In genomic region chr19:37907451-37908320, GRCm38 (mm10) we compare ENCODE assay signal across 10 mouse cellular contexts.
A peak's percentile ranks its signal among the peaks of the same experiment; 100 is the strongest.
DNase-seq lines count a peak whose midpoint lies in the region; ATAC-seq and TF ChIP-seq lines count a peak whose summit lies in the region.
"Had no signal": no experiment of that assay in that cellular context is flagged by ENCODE, and none has a peak within 500 bp of the region (broad histone marks: within the 10 kb centered on the region; RNA-seq: fewer than 3 reads in every experiment).

No protein-coding gene starts in this region.

- TF ChIP-seq CTCF in brain, embryonic 14.5 days (IDR thresholded peaks at IDR 0.05; ENCODE audit: borderline replicate concordance, extremely low read depth, insufficient read depth, insufficient read length) = no peak

- no peak for TF ChIP-seq POLR2A in brain, embryonic 14.5 days (IDR thresholded peaks at IDR 0.05; ENCODE audit: borderline replicate concordance, extremely low read depth, insufficient read depth, insufficient read length, poor library complexity, severe bottlenecking)
- no peak for TF ChIP-seq POLR2A in limb, embryonic 14.5 days (IDR thresholded peaks at IDR 0.05; ENCODE audit: borderline replicate concordance, extremely low read depth, insufficient read depth, insufficient read length)

- no peak for DNase-seq in kidney, postnatal 25 days
- peak; percentile 29 for DNase-seq in brain, embryonic 14.5 days (ENCODE audit: low read depth)
- DNase-seq in limb, embryonic 14.5 days (ENCODE audit: low spot score) = no peak
- no peak for DNase-seq in natural killer cell, adult 2 months (ENCODE audit: low spot score in 2 of 2)
- no peak for DNase-seq in cerebellum, adult 11 months

- 20% methylated on average over 17 of the region's 17 CpGs for WGBS in kidney, embryonic 14.5 days
- 10% methylated on average over 17 of the region's 17 CpGs for WGBS in limb, embryonic 14.5 days

- no peaks in the 10 kb centered on the region for H3K36me3 ChIP-seq in kidney, embryonic 14.5 days (ENCODE audit: control insufficient read depth, insufficient read depth, low read length)
- no peaks in the 10 kb centered on the region for H3K36me3 ChIP-seq in limb, embryonic 14.5 days (ENCODE audit: control insufficient read depth, insufficient read depth, low read length)
- H3K36me3 ChIP-seq: midbrain, embryonic 12.5 days; stomach, embryonic 15.5 days had no signal

- H3K27ac ChIP-seq in kidney, embryonic 14.5 days (ENCODE audit: low read depth, low read length) = peak overlapping the region; percentile 48
- no peak overlapping the region for H3K27ac ChIP-seq in limb, embryonic 14.5 days (replicated peaks; ENCODE audit: low read depth, low read length)
- H3K27ac ChIP-seq: midbrain, embryonic 12.5 days; stomach, embryonic 15.5 days had no signal

- H3K9me3 ChIP-seq in kidney, embryonic 14.5 days (ENCODE audit: control insufficient read depth, low read length) = no peaks in the 10 kb centered on the region
- H3K9me3 ChIP-seq in limb, embryonic 14.5 days (ENCODE audit: control insufficient read depth, low read length) = no peaks in the 10 kb centered on the region
- H3K9me3 ChIP-seq: midbrain, embryonic 12.5 days; stomach, embryonic 15.5 days had no signal

- no peak overlapping the region for H3K4me3 ChIP-seq in kidney, embryonic 14.5 days (ENCODE audit: low read length)
- H3K4me3 ChIP-seq in limb, embryonic 14.5 days (replicated peaks; ENCODE audit: low read length) = no peak overlapping the region
- H3K4me3 ChIP-seq: midbrain, embryonic 12.5 days; stomach, embryonic 15.5 days had no signal

- H3K27me3 ChIP-seq in kidney, embryonic 14.5 days (ENCODE audit: control insufficient read depth, insufficient read depth, low read length) = no peaks in the 10 kb centered on the region
- no peaks in the 10 kb centered on the region for H3K27me3 ChIP-seq in limb, embryonic 14.5 days (ENCODE audit: control insufficient read depth, insufficient read depth, low read length)
- H3K27me3 ChIP-seq: stomach, embryonic 15.5 days had no signal

- peak overlapping the region; percentile 13 for H3K4me2 ChIP-seq in kidney, embryonic 14.5 days (replicated peaks; ENCODE audit: low read depth, low read length)
- peak overlapping the region; percentile 20; the same call in 1 of the 2 replicates for H3K4me2 ChIP-seq in limb, embryonic 14.5 days (replicated peaks; ENCODE audit: low read depth, low read length, severe bottlenecking)
- H3K4me2 ChIP-seq: midbrain, embryonic 12.5 days; stomach, embryonic 15.5 days had no signal

- peaks cover 11% of the 10 kb centered on the region for H3K4me1 ChIP-seq in kidney, embryonic 14.5 days (ENCODE audit: control insufficient read depth, insufficient read depth, low read length)
- H3K4me1 ChIP-seq in limb, embryonic 14.5 days (ENCODE audit: control insufficient read depth, insufficient read depth, low read length) = peaks cover 15% of the 10 kb centered on the region
- H3K4me1 ChIP-seq: stomach, embryonic 15.5 days had no signal

- no peak overlapping the region for H3K9ac ChIP-seq in kidney, embryonic 14.5 days (ENCODE audit: low read depth, low read length)
- no peak overlapping the region for H3K9ac ChIP-seq in limb, embryonic 14.5 days (ENCODE audit: low read depth, low read length, severe bottlenecking)
- H3K9ac ChIP-seq: midbrain, embryonic 12.5 days; stomach, embryonic 15.5 days had no signal

- peak; percentile 71 for ATAC-seq in kidney, embryonic 14.5 days (ENCODE audit: low FRiP score, low TSS enrichment)
- peak; percentile 92 for ATAC-seq in frontal cortex, adult (ENCODE audit: low TSS enrichment)
- no peak for ATAC-seq in limb, embryonic 14.5 days (ENCODE audit: low FRiP score, low read depth)
- no peak for ATAC-seq in activated CD4-positive, CD25-positive, alpha-beta regulatory T cell, adult 4 months

Comparison
In these comparisons a context has a peak if more than half of its experiments do, and no peak if none do; other contexts are left out.
1. ATAC-seq: peak in kidney, embryonic 14.5 days (single experiment) and frontal cortex, adult (single experiment); none in limb, embryonic 14.5 days (single experiment) and activated CD4-positive, CD25-positive, alpha-beta regulatory T cell, adult 4 months (single experiment).